Mouse (Mus musculus) layer of hippocampus, adult 2 months (tissue): ENCODE measurements at regions not wholly inside any gene's neighbourhood (a gene's known extent, or its start where the extent isn't known, plus 50 kb on each side); places are given as distances from the start of the nearest gene placed in this dataset.

Source experiments
- DNase-seq, 2 experiments: peaks; one replicate each; pipeline ENCODE4 v3.0.0; 2022; ENCODE audit warnings: low spot score in 2 of 2
- H3K27ac ChIP-seq: fragments of 200-600 bp; 2 replicates; pipeline ENCODE4 v1.8.1; 2022
- H3K4me3 ChIP-seq: fragments of 200-600 bp; 2 replicates; pipeline ENCODE4 v1.8.1; 2022; ENCODE audit warnings: mild to moderate bottlenecking
- CTCF ChIP-seq: fragments of 200-600 bp; conservative IDR thresholded peaks from 2 replicates; pipeline ENCODE4 v1.8.1; 2022; ENCODE audit warnings: antibody characterized with exemption, mild to moderate bottlenecking, moderate library complexity

- TF ChIP-seq CTCF: no peak
- no peak overlapping the region for H3K4me3 ChIP-seq
- no peak for DNase-seq
- no peak overlapping the region for H3K27ac ChIP-seq
These were observed 116.8 kb downstream of the Faxc start for GRCm38 (mm10) chr4:22047730-22048455.

GRCm38 (mm10) chr4:22066785-22067433 is 135.8 kb downstream of the Faxc start:
- DNase-seq: peak; percentile 31 to 60
- H3K27ac ChIP-seq: peak overlapping the region; percentile 70
- TF ChIP-seq CTCF: no peak
- no peak overlapping the region for H3K4me3 ChIP-seq

GRCm38 (mm10) chr4:22067678-22068299 is 136.7 kb downstream of the Faxc start:
- DNase-seq: no peak
- peak overlapping the region; percentile 15; the same call in 1 of the 2 replicates for H3K4me3 ChIP-seq
- peak overlapping the region; percentile 70 for H3K27ac ChIP-seq
- no peak for TF ChIP-seq CTCF

GRCm38 (mm10) chr4:22088209-22088787 is 157.2 kb downstream of the Faxc start:
- H3K4me3 ChIP-seq: no peak overlapping the region
- no peak for TF ChIP-seq CTCF
- no peak overlapping the region for H3K27ac ChIP-seq
- DNase-seq: no peak

- H3K4me3 ChIP-seq: no peak overlapping the region
- no peak for DNase-seq
- no peak overlapping the region for H3K27ac ChIP-seq
- TF ChIP-seq CTCF: no peak
These were observed 158.5 kb downstream of the Faxc start for GRCm38 (mm10) chr4:22089637-22090041.

GRCm38 (mm10) chr4:22090536-22090935 is 159.4 kb downstream of the Faxc start:
- no peak overlapping the region for H3K27ac ChIP-seq
- no peak for TF ChIP-seq CTCF
- DNase-seq: no peak

GRCm38 (mm10) chr4:22092551-22092950 is 161.4 kb downstream of the Faxc start:
- Histone ChIP-seq H3K27ac (no peak overlapping the region), H3K4me3 (no peak overlapping the region)
- no peak for DNase-seq
- TF ChIP-seq CTCF: no peak

More at GRCm38 (mm10) chr4:22090536-22090935, 159.4 kb downstream of the Faxc start:
- no peak overlapping the region for H3K4me3 ChIP-seq

GRCm38 (mm10) chr4:22095257-22096031 is 164.3 kb downstream of the Faxc start:
- Histone ChIP-seq H3K27ac (peak overlapping the region; percentile 37), H3K4me3 (no peak overlapping the region)
- no peak for DNase-seq
- TF ChIP-seq CTCF: no peak

GRCm38 (mm10) chr4:22098605-22099004 is 167.5 kb downstream of the Faxc start:
- no peak overlapping the region for H3K27ac ChIP-seq
- DNase-seq: no peak
- H3K4me3 ChIP-seq: no peak overlapping the region
- TF ChIP-seq CTCF: no peak

GRCm38 (mm10) chr4:22102478-22102877 is 171.3 kb downstream of the Faxc start:
- TF ChIP-seq CTCF: no peak
- no peak for DNase-seq
- Histone ChIP-seq H3K4me3 (no peak overlapping the region), H3K27ac (peak overlapping the region; percentile 62; the same call in 1 of the 2 replicates)

- peak overlapping the region; percentile 62 for H3K27ac ChIP-seq
- no peak for TF ChIP-seq CTCF
- H3K4me3 ChIP-seq: no peak overlapping the region
- no peak for DNase-seq
These were observed 172.0 kb downstream of the Faxc start for GRCm38 (mm10) chr4:22103001-22103587.

- no peak for DNase-seq
- Histone ChIP-seq H3K27ac (no peak overlapping the region), H3K4me3 (no peak overlapping the region)
- no peak for TF ChIP-seq CTCF
These were observed 175.8 kb downstream of the Faxc start for GRCm38 (mm10) chr4:22106883-22107282.

- Histone ChIP-seq H3K27ac (no peak overlapping the region), H3K4me3 (no peak overlapping the region)
- no peak for DNase-seq
- no peak for TF ChIP-seq CTCF
These were observed 178.3 kb downstream of the Faxc start for GRCm38 (mm10) chr4:22109410-22109809.
